Mouse (Mus musculus): Measurements from ENCODE around the gene Micu2.
"Not testable (repeated sequence)": the region's sequence is repeated elsewhere in the genome, so short reads cannot be mapped to it uniquely, and the experiment has no call there.

Gene Micu2

DNA sequence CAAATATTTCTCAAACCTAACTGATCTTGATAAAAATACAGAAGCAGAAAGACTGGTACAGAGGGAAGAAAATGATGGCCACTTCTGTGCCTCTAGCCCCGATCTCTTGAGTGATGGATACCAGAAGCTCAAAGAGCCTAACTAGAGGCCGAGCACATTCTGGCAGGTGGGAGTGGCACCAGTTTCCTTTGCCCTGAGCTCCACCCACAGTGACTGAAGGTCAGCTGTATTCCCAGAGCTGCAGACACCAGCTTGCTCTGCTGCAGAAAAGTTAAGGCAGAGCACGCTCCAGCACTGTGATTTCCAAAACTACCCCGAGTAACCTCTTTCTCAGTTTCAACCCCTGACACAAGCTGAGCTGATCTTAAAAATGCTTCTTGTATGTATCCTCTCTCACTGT is 37.2 kb downstream of the Micu2 start:
- no peak for DNase-seq (ENCODE audit: low read depth, low spot score)

DNA sequence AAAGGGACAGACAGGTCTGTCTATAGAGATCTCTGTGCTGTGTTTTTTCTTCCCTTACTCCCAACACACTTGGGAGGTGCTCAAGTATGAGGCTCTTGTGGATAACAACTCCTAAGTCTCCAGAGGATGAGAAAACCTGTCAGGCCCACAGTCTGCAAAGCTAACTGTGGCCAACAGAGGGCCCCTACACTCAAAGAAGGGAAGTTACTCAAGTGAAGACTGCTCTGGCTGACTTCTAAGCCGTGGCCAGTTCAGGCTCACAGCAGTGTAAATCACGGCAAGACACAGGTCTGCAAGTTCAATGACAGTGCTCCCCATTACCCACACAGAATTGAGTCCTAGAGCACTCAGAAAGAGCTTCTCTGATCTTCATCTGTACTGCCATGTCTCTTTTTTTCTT is 48.0 kb downstream of the Micu2 start:
- peak; percentile 33 for DNase-seq (ENCODE audit: low read depth, low spot score)

DNA sequence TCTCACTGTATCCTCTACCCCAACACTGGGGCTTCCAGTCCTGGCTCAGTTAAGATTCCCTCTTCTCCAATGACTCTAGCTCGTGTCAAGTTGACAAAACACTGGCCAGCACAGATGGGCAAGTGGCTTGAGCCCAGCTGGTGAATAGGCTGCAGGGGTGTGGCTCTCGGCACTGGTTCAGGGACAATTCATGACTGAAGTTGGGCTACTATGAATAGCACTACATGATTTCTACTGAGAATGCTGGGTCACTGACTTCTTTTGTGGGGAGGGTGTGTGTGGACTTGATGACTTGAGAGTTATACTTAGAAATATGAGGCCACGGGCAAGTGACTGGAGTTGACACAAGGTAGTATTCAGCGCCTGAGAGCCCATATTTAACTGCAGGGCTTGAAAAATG is 53.2 kb downstream of the Micu2 start:
- DNase-seq (ENCODE audit: low read depth, low spot score): no peak

DNA sequence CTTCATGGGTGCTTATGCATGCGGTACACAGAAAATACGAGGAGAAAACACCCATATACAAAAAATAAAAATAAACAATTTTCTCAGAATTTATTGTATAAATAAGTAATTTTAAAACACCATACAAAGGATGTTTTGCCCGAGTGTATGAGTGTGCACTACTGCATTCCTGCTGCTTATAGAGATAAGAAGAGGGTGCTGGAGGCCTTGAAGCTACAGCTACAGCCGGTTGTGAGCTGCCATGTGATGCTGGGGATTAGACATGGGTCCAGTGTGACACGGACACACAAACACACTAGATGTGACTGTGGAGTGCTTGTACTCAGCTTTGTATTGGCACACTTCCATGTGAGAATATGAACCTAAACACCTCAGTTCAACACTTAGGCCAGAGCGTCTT is 61.8 kb downstream of the Micu2 start:
- no peak for DNase-seq (ENCODE audit: low read depth, low spot score)

DNA sequence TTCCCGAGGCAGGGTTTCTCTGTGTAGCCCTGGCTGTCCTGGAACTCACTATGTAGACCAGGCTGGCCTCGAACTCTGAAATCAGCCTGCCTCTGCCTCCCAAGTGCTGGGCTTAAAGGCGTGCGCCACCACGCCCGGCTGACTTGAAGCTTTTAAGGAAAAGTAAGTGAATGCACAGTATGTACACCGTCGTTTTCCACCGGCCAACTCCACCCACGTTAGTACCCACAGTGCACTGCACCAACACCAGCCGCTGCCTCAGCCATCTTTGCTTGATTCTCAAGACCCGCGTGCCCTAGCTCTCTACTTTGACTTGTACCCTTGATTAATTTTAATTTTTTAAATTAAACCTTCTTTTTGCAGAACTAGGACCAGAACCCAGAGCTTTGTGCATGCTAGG is 64.4 kb downstream of the Micu2 start:
- DNase-seq (ENCODE audit: low read depth, low spot score): no peak

DNA sequence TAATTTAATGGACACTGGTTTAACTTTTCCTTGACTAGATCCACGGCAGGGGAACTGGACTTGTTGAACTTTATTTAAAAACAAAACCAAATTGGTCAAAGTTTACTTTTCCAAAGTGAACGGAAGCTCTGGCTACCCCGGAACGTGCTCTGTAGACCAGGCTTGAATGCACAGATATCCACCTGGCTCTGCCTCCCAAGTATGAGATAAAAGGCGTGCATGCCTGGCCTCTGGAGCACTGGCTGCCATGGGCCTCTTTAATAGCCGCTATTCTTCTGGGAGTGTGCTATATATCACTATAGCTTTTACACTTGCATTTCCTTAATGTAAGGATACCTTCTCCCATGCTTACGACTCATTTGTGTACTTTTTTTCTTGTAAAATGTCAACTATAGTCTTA is 65.5 kb downstream of the Micu2 start:
- DNase-seq (ENCODE audit: low read depth, low spot score): no peak

DNA sequence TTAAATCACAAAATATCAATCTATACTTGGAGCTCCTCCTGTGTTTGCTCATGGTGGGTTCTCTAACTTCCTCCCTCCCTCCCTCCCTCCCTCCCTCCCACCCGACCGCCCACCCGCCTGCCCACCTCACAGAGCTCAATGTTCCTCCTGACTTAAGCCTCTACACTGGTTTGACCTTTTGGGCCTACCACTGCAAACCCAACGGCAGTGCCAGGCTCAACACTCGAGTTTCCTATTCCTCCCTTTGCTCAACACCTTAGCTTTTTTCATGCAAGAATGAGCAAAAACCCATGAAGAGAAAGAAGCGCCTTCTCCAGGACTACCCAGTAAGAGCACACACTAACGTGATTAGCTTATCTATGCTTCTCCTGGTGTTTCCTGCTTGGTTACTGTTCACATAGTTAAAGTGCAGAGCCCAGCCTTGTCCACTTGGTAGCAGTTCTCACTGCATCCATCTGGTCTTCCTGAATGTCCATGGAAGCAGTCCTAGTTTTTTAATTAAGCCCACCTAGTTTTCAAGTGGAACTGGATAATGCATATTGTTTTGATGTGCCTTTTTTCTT is 66.1 kb downstream of the Micu2 start:
- DNase-seq (ENCODE audit: low read depth, low spot score): no peak

DNA sequence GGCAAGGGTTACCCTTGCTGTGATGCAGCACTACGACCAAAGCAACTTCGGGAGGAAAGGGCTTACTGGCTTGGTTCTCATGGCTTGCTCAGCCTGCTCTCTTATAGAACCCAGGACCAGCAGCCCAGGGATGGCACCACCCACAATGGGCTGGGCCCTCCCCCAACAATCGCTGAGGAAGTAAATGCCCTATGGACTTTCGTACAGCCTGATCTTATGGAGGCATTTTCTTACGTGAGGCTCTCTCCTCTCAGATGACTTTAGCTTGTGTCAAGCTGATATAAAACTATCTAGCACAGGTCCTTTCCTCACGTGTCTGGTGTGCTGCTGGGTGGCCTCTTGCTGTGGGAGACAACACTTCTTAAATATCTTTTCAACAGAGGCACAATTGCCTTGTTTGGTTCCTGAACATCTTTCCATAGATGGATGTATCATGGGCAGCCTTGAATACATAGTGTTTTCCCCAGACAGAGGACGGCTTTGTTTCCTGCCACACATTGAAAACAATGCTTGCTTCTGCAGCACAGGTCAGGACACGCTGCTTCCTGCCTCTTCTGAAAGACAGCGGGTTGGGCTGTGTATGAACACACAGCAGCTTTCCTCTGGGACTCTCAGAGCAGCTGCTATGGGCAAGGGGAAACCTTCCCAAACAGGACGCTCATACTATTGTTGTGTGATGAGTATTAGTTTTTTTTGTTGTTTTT is 77.5 kb downstream of the Micu2 start:
- DNase-seq (ENCODE audit: low read depth, low spot score): no peak

DNA sequence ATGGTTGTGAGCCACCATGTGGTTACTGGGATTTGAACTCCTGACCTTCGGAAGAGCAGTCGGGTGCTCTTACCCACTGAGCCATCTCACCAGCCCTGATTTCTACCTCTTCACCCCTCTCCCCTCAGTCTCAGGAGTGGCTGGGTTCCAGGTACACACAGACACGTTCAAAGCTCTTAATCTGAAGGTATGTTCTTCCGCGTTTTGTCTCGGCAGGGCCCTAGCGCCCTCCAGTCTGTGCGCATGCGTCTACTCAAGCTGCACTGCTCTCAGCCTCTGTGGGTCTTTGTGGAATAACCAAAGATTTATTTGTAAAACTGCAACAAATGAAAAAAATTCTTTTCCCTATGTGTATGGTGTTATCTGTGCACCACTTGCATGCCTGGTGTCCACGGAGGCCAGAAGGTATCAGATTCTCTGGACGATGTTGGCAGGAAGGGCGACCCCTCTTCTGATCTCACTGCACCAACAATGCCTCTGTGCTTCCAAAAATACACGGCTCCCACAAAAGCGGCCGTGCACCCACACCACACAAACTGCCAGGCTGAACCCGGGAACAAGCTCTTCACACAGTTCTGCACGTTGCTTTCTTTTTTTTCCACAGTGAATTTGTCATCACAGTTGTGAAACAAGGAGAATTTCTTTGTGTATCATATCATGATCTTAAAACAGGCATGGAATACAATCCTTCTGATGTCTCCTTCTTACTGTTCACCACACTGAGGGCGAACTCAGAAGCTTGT is 78.3 kb downstream of the Micu2 start:
- no peak for DNase-seq (ENCODE audit: low read depth, low spot score)

DNA sequence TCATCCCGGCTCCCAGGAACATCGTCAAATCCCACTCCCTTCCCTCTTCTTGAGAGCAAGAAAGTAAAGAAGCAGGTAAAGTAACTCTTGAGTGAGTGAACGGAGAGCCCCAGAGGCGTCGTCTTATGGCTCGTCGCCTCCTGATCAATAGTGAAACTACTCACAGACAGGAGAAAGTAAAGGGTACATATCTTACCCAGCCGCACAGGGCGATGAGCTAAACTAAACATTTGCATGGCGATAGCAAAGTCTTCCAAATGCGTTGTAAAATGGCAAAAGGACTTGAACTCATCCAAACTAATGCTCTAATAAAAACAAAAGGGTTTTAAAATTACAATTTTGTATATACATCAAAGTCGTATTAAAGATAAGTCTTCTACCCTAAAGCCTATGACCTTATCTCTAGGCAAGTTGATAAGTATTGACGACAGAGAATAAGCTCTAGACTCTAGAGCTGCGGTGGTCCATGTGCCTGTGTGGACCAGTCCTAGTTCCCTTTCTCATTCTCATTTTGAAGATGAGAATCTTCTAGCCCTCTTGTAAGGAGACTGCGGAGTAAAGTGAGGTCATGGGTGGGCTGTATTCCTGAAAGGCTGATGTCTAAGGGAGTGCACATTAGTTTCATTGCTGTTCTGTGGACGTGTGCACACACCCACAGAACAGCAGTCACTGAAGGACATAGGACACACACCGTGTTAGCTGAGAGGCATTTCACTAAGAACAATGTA is 79.8 kb downstream of the Micu2 start:
- no peak for DNase-seq (ENCODE audit: low read depth, low spot score)

DNA sequence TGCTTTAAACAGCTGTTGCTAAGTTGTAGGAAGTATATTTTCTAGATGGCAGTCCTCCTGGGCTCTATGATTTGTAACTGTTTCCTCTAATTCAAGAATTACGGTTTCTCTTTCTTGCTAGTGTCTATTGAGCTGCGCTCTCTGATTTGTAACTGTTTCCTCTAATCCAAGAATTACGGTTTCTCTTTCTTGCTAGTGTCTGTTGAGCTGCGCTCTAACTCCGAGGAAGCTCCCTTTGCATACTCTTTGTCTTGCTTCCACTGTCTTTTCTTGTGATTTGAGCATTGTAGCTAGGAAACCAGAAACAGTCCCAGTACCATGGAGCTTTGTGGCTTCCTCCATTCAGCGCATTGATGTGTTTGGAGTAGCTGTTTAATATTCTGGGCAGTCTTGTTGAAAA is 83.7 kb downstream of the Micu2 start:
- DNase-seq (ENCODE audit: low read depth, low spot score): no peak

DNA sequence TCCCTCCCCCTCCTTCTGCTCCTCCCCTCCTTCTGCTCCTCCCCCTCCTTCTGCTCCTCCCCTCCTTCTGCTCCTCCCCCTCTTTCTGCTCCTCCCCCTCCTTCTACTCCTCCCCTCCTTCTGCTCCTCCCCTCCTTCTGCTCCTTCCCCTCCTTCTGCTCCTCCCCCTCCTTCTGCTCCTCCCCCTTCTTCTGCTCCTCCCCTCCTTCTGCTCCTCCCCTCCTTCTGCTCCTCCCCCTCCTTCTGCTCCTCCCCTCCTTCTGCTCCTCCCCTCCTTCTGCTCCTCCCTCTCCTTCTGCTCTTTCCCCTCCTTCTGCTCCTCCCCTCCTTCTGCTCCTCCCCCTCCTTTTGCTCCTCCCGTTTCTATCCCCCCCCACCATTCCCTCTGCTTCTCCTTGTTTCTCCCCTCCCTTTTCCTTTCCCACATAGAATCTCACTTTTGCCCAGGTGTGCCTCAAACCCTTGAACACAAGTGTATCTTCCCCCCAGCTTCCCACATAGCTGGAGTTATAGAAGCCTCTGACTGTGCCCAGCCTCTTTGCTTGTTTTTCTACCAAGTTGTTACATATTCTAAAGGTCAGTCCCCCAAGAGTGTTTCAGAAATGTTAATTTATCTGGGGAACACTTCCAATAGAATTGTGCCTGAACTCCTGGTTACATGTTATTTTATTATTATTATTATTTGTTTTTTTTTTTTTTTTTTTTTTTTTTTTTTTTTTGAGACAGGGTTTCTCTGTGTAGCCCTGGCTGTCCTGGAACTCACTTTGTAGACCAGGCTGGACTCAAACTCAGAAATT is 86.7 kb downstream of the Micu2 start:
- DNase-seq (ENCODE audit: low read depth, low spot score): peak; percentile 41

DNA sequence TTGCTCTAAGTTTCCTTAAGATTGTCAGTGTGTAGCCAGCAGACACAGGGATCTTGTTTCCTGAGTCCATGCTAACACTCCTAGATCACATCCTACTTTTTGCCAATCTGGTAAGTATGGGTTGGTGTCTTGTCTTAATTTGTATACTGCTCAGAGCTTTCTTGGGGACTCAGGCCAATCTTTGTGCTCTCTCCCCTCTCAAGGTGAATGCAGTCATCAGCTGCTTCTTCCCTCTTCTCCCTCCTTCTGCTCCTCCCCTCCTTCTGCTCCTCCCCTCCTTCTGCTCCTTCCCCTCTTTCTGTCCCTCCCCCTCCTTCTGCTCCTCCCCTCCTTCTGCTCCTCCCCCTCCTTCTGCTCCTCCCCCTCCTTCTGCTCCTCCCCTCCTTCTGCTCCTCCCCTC is 87.3 kb downstream of the Micu2 start:
- DNase-seq (ENCODE audit: low read depth, low spot score): not testable (repeated sequence)

DNA sequence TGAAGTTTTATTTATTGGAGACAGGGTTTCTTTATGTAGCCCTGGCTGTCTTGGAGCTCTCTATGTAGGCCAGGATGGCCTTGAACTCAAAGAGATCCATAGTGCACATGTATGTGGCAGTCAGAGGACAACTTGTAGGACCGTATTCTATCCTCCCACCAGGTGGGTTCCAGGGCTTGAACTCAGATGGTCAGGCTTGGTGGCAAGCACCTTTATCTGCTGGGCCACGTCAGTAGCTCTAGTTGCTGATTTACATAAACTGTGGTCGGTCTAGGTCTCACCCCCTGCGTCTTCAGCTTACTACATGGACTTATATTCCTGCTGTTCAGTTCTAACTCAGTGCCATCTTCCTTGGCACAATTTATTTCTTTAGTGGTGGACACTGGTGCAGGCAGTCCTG is 87.7 kb downstream of the Micu2 start:
- DNase-seq (ENCODE audit: low read depth, low spot score): peak; percentile 11

DNA sequence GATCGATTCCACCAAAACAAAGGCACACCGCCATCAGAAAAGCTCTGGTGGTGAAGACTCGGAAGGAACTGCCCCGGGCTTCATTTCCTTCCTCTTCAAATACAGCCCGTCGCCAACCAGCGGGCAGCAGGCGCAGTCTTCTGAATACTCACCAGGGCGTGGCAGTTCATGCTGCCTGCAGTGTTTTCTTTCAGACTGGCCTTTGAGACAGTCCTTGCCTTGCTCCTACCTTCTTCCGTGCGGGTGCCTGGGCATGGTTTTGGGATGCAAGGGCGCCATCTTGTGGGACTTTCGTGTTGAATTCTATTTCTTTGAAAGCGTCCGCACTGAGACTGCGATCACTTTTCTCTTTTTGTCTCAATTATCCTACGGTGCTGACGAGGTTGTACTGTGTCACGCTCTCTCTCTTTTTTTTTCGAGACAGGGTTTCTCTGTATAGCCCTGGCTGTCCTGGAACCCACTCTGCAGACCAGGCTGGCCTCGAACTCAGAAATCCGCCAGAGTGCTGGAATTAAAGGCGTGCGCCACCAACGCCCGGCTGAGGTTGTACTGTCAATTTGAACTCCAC is 88.5 kb downstream of the Micu2 start:
- DNase-seq (ENCODE audit: low read depth, low spot score): peak; percentile 94

DNA sequence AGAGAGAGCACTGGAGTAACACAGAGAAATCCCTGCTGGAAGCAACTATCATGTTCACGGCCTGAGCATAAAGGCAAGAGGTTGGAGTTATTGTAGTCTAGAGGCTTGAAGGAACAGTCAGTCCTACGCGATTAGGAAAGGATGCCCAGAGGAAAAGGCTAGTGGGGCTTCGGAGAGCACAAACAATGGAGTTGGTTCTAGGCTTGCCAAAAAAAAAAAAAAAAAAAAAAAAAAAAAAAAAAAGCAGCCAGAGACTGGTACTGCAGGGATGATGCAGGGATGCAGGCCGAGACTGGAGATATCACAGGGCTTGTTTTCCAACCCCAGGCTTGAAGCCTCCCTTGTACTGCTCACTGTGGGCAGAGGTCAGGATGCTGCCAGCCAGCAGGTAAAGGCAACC is 89.8 kb downstream of the Micu2 start:
- DNase-seq (ENCODE audit: low read depth, low spot score): no peak

DNA sequence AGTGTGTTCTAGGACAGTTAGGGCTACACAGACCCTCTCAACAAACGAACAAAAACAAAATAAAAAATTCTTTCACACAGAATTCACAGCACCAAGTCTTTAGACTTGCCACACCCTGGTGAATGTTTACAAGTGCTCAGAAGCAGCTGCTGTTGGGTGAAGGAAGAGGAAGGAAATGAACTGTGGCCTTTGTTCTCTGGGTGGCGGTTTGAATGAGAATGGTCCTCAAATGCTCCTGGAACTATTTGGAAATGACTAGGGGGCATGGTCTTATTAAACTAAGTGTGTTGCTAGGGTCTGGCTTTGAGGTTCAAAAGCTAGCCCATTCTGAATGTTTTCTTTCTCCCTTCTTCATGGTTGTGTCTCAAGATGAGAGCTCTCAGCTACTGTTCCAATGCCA is 90.6 kb downstream of the Micu2 start:
- DNase-seq (ENCODE audit: low read depth, low spot score): peak; percentile 59

DNA sequence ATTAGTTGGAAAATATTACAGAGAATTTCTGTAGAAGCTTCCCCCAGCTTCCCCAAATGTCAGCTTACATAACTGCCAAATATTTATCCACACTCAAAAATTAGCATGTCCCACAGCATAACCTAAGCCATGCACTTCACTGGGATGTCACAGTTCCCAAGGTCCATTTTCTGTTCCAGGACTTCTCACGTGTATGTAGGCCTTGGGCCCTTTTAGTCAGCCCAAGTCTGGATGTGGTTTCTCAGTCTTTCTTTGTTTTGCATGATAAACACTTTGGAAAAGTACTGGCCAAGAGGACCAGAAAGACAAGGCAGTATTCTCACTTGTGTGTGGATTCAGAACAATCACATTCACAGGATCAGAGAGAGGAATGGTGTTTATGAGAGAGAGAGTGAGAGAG is 97.1 kb downstream of the Micu2 start:
- no peak for DNase-seq (ENCODE audit: low read depth, low spot score)

DNA sequence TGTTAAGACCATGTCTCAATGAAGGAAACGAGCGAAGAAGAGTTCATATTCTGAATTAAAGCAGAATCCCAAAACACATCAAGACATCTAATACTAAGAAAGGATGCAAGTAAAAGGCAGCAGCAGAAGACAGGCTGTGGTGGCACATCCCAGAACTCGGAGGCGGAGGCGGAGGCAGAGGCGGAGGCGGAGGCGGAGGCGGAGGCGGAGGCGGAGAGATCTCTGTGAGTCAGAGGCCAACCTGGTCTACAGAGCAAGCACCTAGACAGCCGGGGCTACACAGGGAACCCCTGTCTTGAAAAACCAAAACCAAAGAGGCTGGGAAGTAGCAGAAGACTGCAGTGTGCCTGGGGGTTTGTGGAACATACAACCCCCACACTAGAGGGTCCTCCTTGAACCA is 102.2 kb downstream of the Micu2 start:
- DNase-seq (ENCODE audit: low read depth, low spot score): peak; percentile 65

DNA sequence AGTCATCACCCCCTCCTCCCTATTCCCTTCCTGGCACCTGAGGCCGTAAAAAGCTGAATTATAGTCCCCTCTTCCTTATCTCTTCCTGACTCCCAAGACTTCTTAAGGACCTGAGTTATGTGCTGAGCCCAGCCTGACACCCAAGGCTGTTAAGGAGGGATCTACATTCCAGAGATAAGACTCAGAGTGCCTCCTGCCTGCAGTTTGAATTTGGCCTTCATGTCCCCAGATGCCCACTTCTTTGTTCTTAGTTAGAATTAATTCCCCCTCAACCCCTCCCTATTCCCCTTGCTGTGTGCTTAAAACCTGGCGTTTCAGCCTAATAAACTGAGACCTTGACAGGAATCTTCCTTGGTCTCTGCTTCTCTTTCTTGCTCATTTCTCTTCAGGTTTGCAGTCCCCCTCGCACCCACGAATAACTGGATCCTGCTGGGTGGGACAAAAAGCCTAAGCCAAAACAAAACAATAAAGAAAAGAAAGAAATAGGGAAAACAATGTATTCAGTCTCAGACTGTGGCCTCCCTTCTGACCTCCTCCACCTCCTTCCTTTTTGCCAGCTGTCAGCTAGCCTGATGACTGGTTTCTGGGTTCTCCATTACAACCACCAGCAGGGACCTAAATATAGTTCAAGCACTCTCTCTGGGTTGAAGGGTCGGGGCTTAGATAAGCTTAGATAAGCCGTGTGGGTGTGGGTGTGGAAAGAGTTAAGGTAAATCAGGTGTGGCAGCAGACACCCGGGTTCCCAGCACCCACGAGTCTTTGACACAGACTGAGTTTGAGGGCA is 102.8 kb downstream of the Micu2 start:
- DNase-seq (ENCODE audit: low read depth, low spot score): peak; percentile 18

DNA sequence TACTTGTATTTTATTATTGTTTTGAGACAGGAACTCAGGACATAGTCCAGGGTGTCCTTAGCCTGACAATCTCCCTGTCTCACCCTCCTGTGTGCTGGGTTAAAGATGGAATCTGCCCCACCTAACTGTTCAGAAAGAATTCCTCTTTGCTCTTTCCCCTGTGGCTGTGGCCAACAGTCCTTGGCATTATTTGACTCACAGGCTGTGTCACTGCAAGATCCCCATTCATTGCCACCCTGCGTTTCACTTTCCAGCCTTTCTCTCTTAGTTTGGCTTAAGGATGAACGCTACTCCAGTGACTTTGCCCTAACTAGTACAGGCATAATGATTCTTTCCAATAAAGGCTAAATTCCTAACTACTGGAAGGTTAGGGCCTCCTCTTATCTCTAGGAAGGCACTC is 104.7 kb downstream of the Micu2 start:
- DNase-seq (ENCODE audit: low read depth, low spot score): no peak
